Mouse (Mus musculus): ENCODE measurements around the gene Vmn2r63. TPM values are rescaled to one million over a fixed set of nuclear protein-coding genes. Genes with fewer than 3 reads are reported as not detected.
"Not testable (repeated sequence)": the region's sequence is repeated elsewhere in the genome, so short reads cannot be mapped to it uniquely, and the experiment has no call there.

Gene Vmn2r63
- not detected for total RNA-seq (2021)

- DNase-seq (ENCODE audit: extremely low spot score in 1 of 2, low spot score in 1 of 2): not testable (repeated sequence)
These were observed at the start of gene Vmn2r63 for GRCm38 (mm10) chr7:42933722-42934121. TSS of gene Vmn2r63 (minus strand) at chr7:42933822.

GRCm38 (mm10) chr7:42980739-42981138 is 47.1 kb upstream of the Vmn2r63 start:
- no peak for DNase-seq (ENCODE audit: extremely low spot score in 1 of 2, low spot score in 1 of 2)

- no peak for DNase-seq (ENCODE audit: extremely low spot score in 1 of 2, low spot score in 1 of 2)
These were observed 46.5 kb upstream of the Vmn2r63 start for GRCm38 (mm10) chr7:42980098-42980497.

- no peak for DNase-seq (ENCODE audit: extremely low spot score in 1 of 2, low spot score in 1 of 2)
These were observed 31.6 kb upstream of the Vmn2r63 start for GRCm38 (mm10) chr7:42965246-42965645.

- DNase-seq (ENCODE audit: extremely low spot score in 1 of 2, low spot score in 1 of 2): not testable (repeated sequence)
These were observed 35.6 kb downstream of the Vmn2r63 start for GRCm38 (mm10) chr7:42898067-42898466.

GRCm38 (mm10) chr7:42878090-42878489 is 55.5 kb downstream of the Vmn2r63 start:
- DNase-seq (ENCODE audit: extremely low spot score in 1 of 2, low spot score in 1 of 2): no peak

GRCm38 (mm10) chr7:42866801-42867458 is 66.7 kb downstream of the Vmn2r63 start, which contains the start of gene Gm2381:
TSS of gene Gm2381 (minus strand) at chr7:42867234.
- not testable (repeated sequence) for DNase-seq (ENCODE audit: extremely low spot score in 1 of 2, low spot score in 1 of 2)

Small RNA genes lying within 50 kb of the gene (microRNA-seq; reads per million reads assigned to microRNA genes)
- 0 reads per million in 2 experiments for gene Gm23256

Other genes starting within 250 kb of the Vmn2r63 start
- gene Zfp975, start 241.1 kb downstream of the Vmn2r63 start, total RNA-seq (2021): 1 to 10 TPM; 5.8 to 7.4 TPM
- not detected for gene Gm17067, start 206.8 kb downstream of the Vmn2r63 start, total RNA-seq (2021)
- gene Vmn2r62, start 140.3 kb downstream of the Vmn2r63 start, total RNA-seq (2021): not detected
- under 1 TPM; 0.07 to 0.16 TPM for gene Gm2381, start 66.6 kb downstream of the Vmn2r63 start, total RNA-seq (2021)
- not detected for gene Gm9268, start 84.9 kb upstream of the Vmn2r63 start, total RNA-seq (2021)
- not detected for gene Zfp936, start 180.4 kb upstream of the Vmn2r63 start, total RNA-seq (2021)